Mouse (Mus musculus) testis, adult 2 months (tissue): Measurements from ENCODE around the gene Wee1.
"Not testable (repeated sequence)": the region's sequence is repeated elsewhere in the genome, so short reads cannot be mapped to it uniquely, and the experiment has no call there.

Experiments used
- CTCF ChIP-seq: fragments of 200-500 bp; IDR thresholded peaks from 2 replicates; pipeline ENCODE4 v1.5.1; 2012; ENCODE audit warnings: low read depth, mild to moderate bottlenecking, inconsistent platforms, low read length, moderate library complexity; ENCODE audit not compliant: control insufficient read depth, insufficient read depth, insufficient replicate concordance
- POLR2A ChIP-seq: fragments of 200-500 bp; IDR thresholded peaks from 2 replicates; pipeline ENCODE4 v1.6.1; 2012; ENCODE audit warnings: low read depth, mild to moderate bottlenecking, inconsistent platforms, low read length, moderate library complexity; ENCODE audit not compliant: control insufficient read depth

DNA sequence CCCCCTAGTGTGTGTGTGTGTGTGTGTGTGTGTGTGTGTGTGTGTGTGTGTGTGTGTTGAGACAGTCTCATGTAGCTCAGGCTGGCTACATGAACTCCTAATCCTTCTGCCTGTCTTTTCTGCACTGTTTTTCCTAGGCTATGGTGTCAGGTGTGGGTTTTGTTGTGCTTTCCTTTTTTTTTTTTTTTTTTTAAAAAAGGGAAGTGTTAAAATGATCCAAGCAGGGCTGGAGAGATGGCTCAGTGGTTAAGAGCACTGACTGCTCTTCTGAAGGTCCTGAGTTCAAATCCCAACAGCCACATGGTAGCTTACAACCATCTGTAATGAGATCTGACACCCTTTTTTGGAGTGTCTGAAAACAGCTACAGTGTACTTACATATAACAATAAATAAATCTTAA, 38.3 kb downstream of the Wee1 start:
- TF ChIP-seq CTCF, POLR2A: not testable (repeated sequence)
